Mouse (Mus musculus) heart, postnatal 4 days (tissue): ENCODE results near the gene Tulp2. TPM values are rescaled to one million over a fixed set of nuclear protein-coding genes. Genes with fewer than 3 reads are reported as not detected.

ENCODE experiments used
- DNase-seq: peaks from one replicate; pipeline ENCODE4 v3.0.0; 2021
- microRNA-seq, 2 experiments: library from miRNA; unstranded; fragments of <30 nt; microRNA quantifications; one replicate each; pipeline ENCODE4 v1.2.0; 2021 to 2022
- total RNA-seq, 2 experiments: library from RNA; stranded (reverse); gene quantifications; 2 replicates each; pipeline ENCODE4 v1.2.3; 2021

Tulp2 gene
- total RNA-seq, 2 experiments from 2014 or later: 1.1 TPM; not detected in 1

- peak; percentile 90 for DNase-seq
These were observed 74.1 kb downstream of the Tulp2 start for GRCm38 (mm10) chr7:45555787-45556186.

GRCm38 (mm10) chr7:45558907-45559306 is 77.2 kb downstream of the Tulp2 start:
- DNase-seq: no peak

- DNase-seq: no peak
These were observed 78.6 kb downstream of the Tulp2 start for GRCm38 (mm10) chr7:45560241-45560640.

- DNase-seq: peak; percentile 87
These were observed 79.4 kb downstream of the Tulp2 start for GRCm38 (mm10) chr7:45560843-45561623.

- no peak for DNase-seq
These were observed 80.2 kb downstream of the Tulp2 start for GRCm38 (mm10) chr7:45561624-45562520.

GRCm38 (mm10) chr7:45564811-45565210 is 83.1 kb downstream of the Tulp2 start:
- no peak for DNase-seq

GRCm38 (mm10) chr7:45565446-45565845 is 83.8 kb downstream of the Tulp2 start:
- no peak for DNase-seq

GRCm38 (mm10) chr7:45567112-45567779 is 85.6 kb downstream of the Tulp2 start:
- no peak for DNase-seq

- peak; percentile 90 for DNase-seq
These were observed 86.3 kb downstream of the Tulp2 start for GRCm38 (mm10) chr7:45567780-45568516.

GRCm38 (mm10) chr7:45568601-45569473 is 87.2 kb downstream of the Tulp2 start:
- no peak for DNase-seq

GRCm38 (mm10) chr7:45570103-45570741 is 88.5 kb downstream of the Tulp2 start, which contains the start of gene Bcat2:
Gene Bcat2 (plus strand): TSS chr7:45570153.
- peak; percentile 75 for DNase-seq

- DNase-seq: no peak
These were observed 90.3 kb downstream of the Tulp2 start for GRCm38 (mm10) chr7:45571966-45572365.

Small RNAs within 50 kb of the gene (microRNA-seq; reads per million reads assigned to microRNA genes)
- gene Gm22133: 0 to 0.69 reads per million in 2 experiments

Other genes with a start within 250 kb of the Tulp2 start
- gene Cd37, start 242.8 kb upstream of the Tulp2 start, total RNA-seq: 1 to 10 TPM; 2.1 to 3.6 TPM
- gene Slc6a16, start 240.8 kb upstream of the Tulp2 start, total RNA-seq: under 1 TPM in 1 of 2 experiments, not detected in 1; 0.18 TPM
- gene Slc6a21, start 204.4 kb upstream of the Tulp2 start, total RNA-seq: not detected
- gene Trpm4, start 148.1 kb upstream of the Tulp2 start, total RNA-seq: 10 to 100 TPM; 26.2 to 29.2 TPM
- gene Hrc, start 146.6 kb upstream of the Tulp2 start, total RNA-seq: 100 to 1,000 TPM; 182 to 202 TPM
- gene Ppfia3, start 114.9 kb upstream of the Tulp2 start, total RNA-seq: under 1 TPM; 0.26 to 0.34 TPM
- gene Lin7b, start 111.3 kb upstream of the Tulp2 start, total RNA-seq: 1 to 10 TPM; 1.5 to 2.4 TPM
- gene Snrnp70, start 86.1 kb upstream of the Tulp2 start, total RNA-seq: 100 to 1,000 TPM; 203 to 223 TPM
- gene Kcna7, start 76.2 kb upstream of the Tulp2 start, total RNA-seq: under 1 TPM; 0.43 to 0.59 TPM
- under 1 TPM; 0.17 to 0.43 TPM for gene Ntf5, start 68.2 kb upstream of the Tulp2 start, total RNA-seq
- gene Lhb, start 61.1 kb upstream of the Tulp2 start, total RNA-seq: not detected
- 10 to 100 TPM; 82.7 to 90.3 TPM for gene Gys1, start 47.0 kb upstream of the Tulp2 start, total RNA-seq
- gene Ruvbl2, start 43.8 kb upstream of the Tulp2 start, total RNA-seq: 10 to 100 TPM; 38.7 to 39.3 TPM
- gene Ftl1, start 22.0 kb upstream of the Tulp2 start, total RNA-seq: 100 to 1,000 TPM; 302 to 316 TPM
- gene Bax, start 15.0 kb upstream of the Tulp2 start, total RNA-seq: 10 to 100 TPM; 48.6 to 50.7 TPM
- gene Gm45808, start 4.9 kb downstream of the Tulp2 start, total RNA-seq: 1 to 10 TPM; 2.0 to 2.1 TPM
- gene Dhdh, start 6.9 kb downstream of the Tulp2 start, total RNA-seq: 1 to 10 TPM; 3.5 to 4.7 TPM
- 100 to 1,000 TPM; 121 to 131 TPM for gene Nucb1, start 28.5 kb downstream of the Tulp2 start, total RNA-seq
- gene Ppp1r15a, start 44.4 kb downstream of the Tulp2 start, total RNA-seq: 10 to 100 TPM; 40.7 to 42.1 TPM
- 1 to 10 TPM; 3.6 to 4.0 TPM for gene Plekha4, start 44.5 kb downstream of the Tulp2 start, total RNA-seq
- under 1 TPM in 1 of 2 experiments, not detected in 1; 0.20 TPM for gene Hsd17b14, start 73.0 kb downstream of the Tulp2 start, total RNA-seq
- gene Bcat2, start 88.3 kb downstream of the Tulp2 start, total RNA-seq: 10 to 100 TPM; 56.1 to 64.7 TPM
- not detected for gene Fgf21, start 133.6 kb downstream of the Tulp2 start, total RNA-seq
- not detected for gene Fut1, start 135.4 kb downstream of the Tulp2 start, total RNA-seq
- under 1 TPM; 0.56 to 0.60 TPM for gene Izumo1, start 139.9 kb downstream of the Tulp2 start, total RNA-seq
- gene Rasip1, start 145.6 kb downstream of the Tulp2 start, total RNA-seq: 10 to 100 TPM; 50.0 to 50.5 TPM
- 10 to 100 TPM in 1 of 2 experiments, 1 to 10 TPM in 1; 8.8 to 11.7 TPM for gene Mamstr, start 158.1 kb downstream of the Tulp2 start, total RNA-seq
- not detected for gene Fut2, start 184.5 kb downstream of the Tulp2 start, total RNA-seq
- not detected for gene Ntn5, start 202.1 kb downstream of the Tulp2 start, total RNA-seq
- gene Sec1, start 212.5 kb downstream of the Tulp2 start, total RNA-seq: under 1 TPM; 0.14 to 0.18 TPM
- gene Car11, start 218.0 kb downstream of the Tulp2 start, total RNA-seq: 1 to 10 TPM; 4.5 to 5.0 TPM
- 10 to 100 TPM; 22.6 to 25.1 TPM for gene Dbp, start 223.2 kb downstream of the Tulp2 start, total RNA-seq
- 100 to 1,000 TPM; 787 to 798 TPM for gene Rpl18, start 233.6 kb downstream of the Tulp2 start, total RNA-seq
- 10 to 100 TPM; 14.2 to 16.7 TPM for gene Sphk2, start 236.1 kb downstream of the Tulp2 start, total RNA-seq
- gene Fam83e, start 239.3 kb downstream of the Tulp2 start, total RNA-seq: under 1 TPM; 0.38 to 0.43 TPM
- gene Spaca4, start 243.9 kb downstream of the Tulp2 start, total RNA-seq: not detected